Mouse (Mus musculus): ENCODE measurements at regions not wholly inside any gene's neighbourhood (a gene's known extent, or its start where the extent isn't known, plus 50 kb on each side); places are given as distances from the start of the nearest gene placed in this dataset.

- intact Hi-C loops (cut with DNase I), result no loop called here
- DNase-seq (ENCODE audit: low spot score in 2 of 2), result no peak
Observed at GRCm38 (mm10) chr19:21214253-21214652, 57.8 kb upstream of the Zfand5 start.

GRCm38 (mm10) chr19:21193461-21193860 lies 78.6 kb upstream of the Zfand5 start:
- intact Hi-C loops (cut with DNase I), result no loop called here
- DNase-seq (ENCODE audit: low spot score in 2 of 2), result no peak

GRCm38 (mm10) chr19:21192576-21192975 lies 79.5 kb upstream of the Zfand5 start:
- intact Hi-C loops (cut with DNase I), result no loop called here
- DNase-seq (ENCODE audit: low spot score in 2 of 2), result no peak

- DNase-seq (ENCODE audit: low spot score in 2 of 2), result no peak
- intact Hi-C loops (cut with DNase I), result no loop called here
Observed at GRCm38 (mm10) chr19:21189216-21189615, 82.9 kb upstream of the Zfand5 start.

- intact Hi-C loops (cut with DNase I), result no loop called here
Observed at GRCm38 (mm10) chr19:21186656-21187055, 85.4 kb upstream of the Zfand5 start.

GRCm38 (mm10) chr19:21186016-21186415 lies 86.1 kb upstream of the Zfand5 start:
- DNase-seq (ENCODE audit: low spot score in 2 of 2), result no peak
- intact Hi-C loops (cut with DNase I), result no loop called here

More at GRCm38 (mm10) chr19:21186656-21187055, 85.4 kb upstream of the Zfand5 start:
- no peak for DNase-seq (ENCODE audit: low spot score in 2 of 2)

GRCm38 (mm10) chr19:21183028-21183427 lies 89.0 kb upstream of the Zfand5 start:
- intact Hi-C loops (cut with DNase I), result no loop called here
- no peak for DNase-seq (ENCODE audit: low spot score in 2 of 2)

GRCm38 (mm10) chr19:21179886-21180285 lies 92.2 kb upstream of the Zfand5 start:
- intact Hi-C loops (cut with DNase I), result no loop called here
- DNase-seq (ENCODE audit: low spot score in 2 of 2), result no peak

GRCm38 (mm10) chr19:21175426-21175831 lies 96.6 kb upstream of the Zfand5 start:
- no peak for DNase-seq (ENCODE audit: low spot score in 2 of 2)
- intact Hi-C loops (cut with DNase I), result no loop called here

- intact Hi-C loops (cut with DNase I), result no loop called here
- no peak for DNase-seq (ENCODE audit: low spot score in 2 of 2)
Observed at GRCm38 (mm10) chr19:21174636-21175035, 97.4 kb upstream of the Zfand5 start.

GRCm38 (mm10) chr19:21173896-21174483 lies 98.1 kb upstream of the Zfand5 start:
- intact Hi-C loops (cut with DNase I), result no loop called here
- DNase-seq (ENCODE audit: low spot score in 2 of 2), result no peak

- no peak for DNase-seq (ENCODE audit: low spot score in 2 of 2)
- intact Hi-C loops (cut with DNase I), result no loop called here
Observed at GRCm38 (mm10) chr19:21171191-21171590, 100.9 kb upstream of the Zfand5 start.

GRCm38 (mm10) chr19:21170785-21171184 lies 101.3 kb upstream of the Zfand5 start:
- no peak for DNase-seq (ENCODE audit: low spot score in 2 of 2)
- intact Hi-C loops (cut with DNase I), result no loop called here

GRCm38 (mm10) chr19:21166939-21167338 lies 105.1 kb upstream of the Zfand5 start:
- intact Hi-C loops (cut with DNase I), result no loop called here
- DNase-seq (ENCODE audit: low spot score in 2 of 2), result no peak

GRCm38 (mm10) chr19:21166465-21166860 lies 105.6 kb upstream of the Zfand5 start:
- DNase-seq (ENCODE audit: low spot score in 2 of 2), result no peak
- intact Hi-C loops (cut with DNase I), result no loop called here

- intact Hi-C loops (cut with DNase I), result no loop called here
Observed at GRCm38 (mm10) chr19:21165763-21166464, 106.2 kb upstream of the Zfand5 start.

GRCm38 (mm10) chr19:21163978-21164377 lies 108.1 kb upstream of the Zfand5 start:
- no peak for DNase-seq (ENCODE audit: low spot score in 2 of 2)
- intact Hi-C loops (cut with DNase I), result no loop called here

More at GRCm38 (mm10) chr19:21165763-21166464, 106.2 kb upstream of the Zfand5 start:
- DNase-seq (ENCODE audit: low spot score in 2 of 2), result no peak

- no peak for DNase-seq (ENCODE audit: low spot score in 2 of 2)
- intact Hi-C loops (cut with DNase I), result no loop called here
Observed at GRCm38 (mm10) chr19:21160946-21161345, 111.1 kb upstream of the Zfand5 start.

GRCm38 (mm10) chr19:21159189-21160137 lies 112.6 kb upstream of the Zfand5 start:
- no peak for DNase-seq (ENCODE audit: low spot score in 2 of 2)
- intact Hi-C loops (cut with DNase I), result no loop called here

GRCm38 (mm10) chr19:21154162-21154561 lies 117.9 kb upstream of the Zfand5 start:
- intact Hi-C loops (cut with DNase I), result no loop called here
- no peak for DNase-seq (ENCODE audit: low spot score in 2 of 2)

All from left cerebral cortex, postnatal 25 days (tissue).